Mouse (Mus musculus): ENCODE measurements around the gene Phactr2.

- TF ChIP-seq CTCF (IDR thresholded peaks at IDR 0.05; ENCODE audit: low read depth) (no peak), EP300 (optimal IDR thresholded peaks at IDR 0.05) (no peak)
Observed at GRCm38 (mm10) chr10:13448283-13449045, 25.7 kb downstream of the Phactr2 start.

Measured in stomach, postnatal 0 days (tissue).